Mouse (Mus musculus) gastrocnemius, adult 8-10 months (tissue): Measurements from ENCODE around the gene Arhgap24. TPM values are rescaled to one million over a fixed set of nuclear protein-coding genes. Genes with fewer than 3 reads are reported as not detected.

ENCODE experiments used
- DNase-seq, 2 experiments: peaks; one replicate each; pipeline ENCODE4 v3.0.0; 2022; ENCODE audit warnings: low spot score in 2 of 2
- total RNA-seq, 4 experiments: library from RNA; stranded (reverse); gene quantifications; 2 replicates each; pipeline ENCODE4 v1.2.4; 2022

The Arhgap24 gene
- total RNA-seq, 4 experiments from 2014 or later: 12.7 to 16.3 (median 15.9) TPM

GRCm38 (mm10) chr5:102788437-102788836 is 307.2 kb downstream of the Arhgap24 start:
- no peak for DNase-seq

GRCm38 (mm10) chr5:102791273-102791672 is 310.1 kb downstream of the Arhgap24 start:
- DNase-seq: no peak

- peak; percentile 18 to 29 for DNase-seq
Observed at GRCm38 (mm10) chr5:102793536-102793935, 312.3 kb downstream of the Arhgap24 start.

GRCm38 (mm10) chr5:102801469-102801868 is 320.3 kb downstream of the Arhgap24 start:
- no peak for DNase-seq

- DNase-seq: no peak
Observed at GRCm38 (mm10) chr5:102802833-102803232, 321.6 kb downstream of the Arhgap24 start.

GRCm38 (mm10) chr5:102803675-102804074 is 322.5 kb downstream of the Arhgap24 start:
- no peak for DNase-seq

GRCm38 (mm10) chr5:102807518-102807917 is 326.3 kb downstream of the Arhgap24 start:
- no peak for DNase-seq

- no peak for DNase-seq
Observed at GRCm38 (mm10) chr5:102810366-102810957, 329.3 kb downstream of the Arhgap24 start.

GRCm38 (mm10) chr5:102813271-102813670 is 332.1 kb downstream of the Arhgap24 start:
- no peak for DNase-seq

GRCm38 (mm10) chr5:102817641-102818040 is 336.4 kb downstream of the Arhgap24 start:
- DNase-seq: no peak

- DNase-seq: peak; percentile 43 to 51
Observed at GRCm38 (mm10) chr5:102825538-102825937, 344.3 kb downstream of the Arhgap24 start.

GRCm38 (mm10) chr5:102839071-102839470 is 357.9 kb downstream of the Arhgap24 start:
- no peak for DNase-seq

- no peak for DNase-seq
Observed at GRCm38 (mm10) chr5:102843934-102844709, 362.9 kb downstream of the Arhgap24 start.

GRCm38 (mm10) chr5:102844731-102845598 is 363.8 kb downstream of the Arhgap24 start:
- peak; percentile 76 to 87 for DNase-seq

- DNase-seq: no peak
Observed at GRCm38 (mm10) chr5:102845800-102846199, 364.6 kb downstream of the Arhgap24 start.

GRCm38 (mm10) chr5:102847859-102848258 is 366.7 kb downstream of the Arhgap24 start:
- DNase-seq: no peak

GRCm38 (mm10) chr5:102851761-102852160 is 370.6 kb downstream of the Arhgap24 start:
- DNase-seq: no peak

- no peak for DNase-seq
Observed at GRCm38 (mm10) chr5:102853750-102854149, 372.6 kb downstream of the Arhgap24 start.

GRCm38 (mm10) chr5:102855805-102856204 is 374.6 kb downstream of the Arhgap24 start:
- no peak for DNase-seq

- no peak for DNase-seq
Observed at GRCm38 (mm10) chr5:102858047-102858446, 376.9 kb downstream of the Arhgap24 start.

- no peak for DNase-seq
Observed at GRCm38 (mm10) chr5:102859749-102860148, 378.6 kb downstream of the Arhgap24 start.

GRCm38 (mm10) chr5:102868196-102868595 is 387.0 kb downstream of the Arhgap24 start:
- no peak for DNase-seq
